Mouse (Mus musculus): ENCODE results near the gene S1pr3.

GRCm38 (mm10) chr13:51418942-51419451, 10.6 kb downstream of the S1pr3 start:
- TF ChIP-seq CTCF (IDR thresholded peaks at IDR 0.05; ENCODE audit: low read depth) (no peak), EP300 (IDR thresholded peaks at IDR 0.05; ENCODE audit: low read depth) (no peak)
